Comparison of ENCODE assay signal across 19 mouse cellular contexts in the genomic region with DNA sequence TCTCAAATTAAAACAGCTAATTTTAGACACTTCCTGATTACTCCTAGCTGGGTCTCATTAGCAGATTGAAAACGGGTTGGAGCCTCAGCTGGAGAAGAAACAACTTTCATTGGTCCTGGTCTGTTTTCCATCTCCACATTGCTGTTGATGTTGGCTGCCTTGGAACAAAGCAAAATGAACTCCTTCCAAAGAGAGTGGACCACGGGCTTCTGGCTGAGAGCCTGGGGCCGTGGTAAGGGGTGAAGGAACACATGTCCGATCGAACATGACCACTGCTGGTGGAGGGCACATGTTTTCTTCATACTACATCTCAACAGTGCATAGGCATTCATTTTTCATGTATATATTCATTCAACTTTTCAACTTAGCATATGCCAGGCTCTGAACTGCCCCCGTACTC.
"Had no signal": no experiment of that assay in that cellular context is flagged by ENCODE, and none has a peak within 500 bp of the region (broad histone marks: within the 10 kb centered on the region; RNA-seq: fewer than 3 reads in every experiment).

No protein-coding gene starts in this region.

- H3K4me3 ChIP-seq: liver, embryonic 12.5 days; liver, embryonic 15.5 days; lung, embryonic 15.5 days; megakaryocyte, embryonic 14.5 days; midbrain, embryonic 10.5 days; midbrain, embryonic 13.5 days; myocyte; neural tube, embryonic 13.5 days; stomach, embryonic 15.5 days had no signal

- ATAC-seq: liver, embryonic 12.5 days; midbrain, embryonic 13.5 days; midbrain, embryonic 16.5 days had no signal

- H3K4me1 ChIP-seq: liver, embryonic 12.5 days; liver, embryonic 15.5 days; megakaryocyte, embryonic 14.5 days had no signal

- H3K9me3 ChIP-seq: liver, embryonic 12.5 days; liver, embryonic 15.5 days; lung, embryonic 15.5 days; megakaryocyte, embryonic 14.5 days; midbrain, embryonic 10.5 days; midbrain, embryonic 13.5 days; neural tube, embryonic 13.5 days; stomach, embryonic 15.5 days had no signal

- H3K4me2 ChIP-seq: liver, embryonic 12.5 days; liver, embryonic 15.5 days; lung, embryonic 15.5 days; midbrain, embryonic 13.5 days; neural tube, embryonic 13.5 days; stomach, embryonic 15.5 days had no signal

- H3K36me3 ChIP-seq: liver, embryonic 12.5 days; liver, embryonic 15.5 days; lung, embryonic 15.5 days; midbrain, embryonic 10.5 days; midbrain, embryonic 13.5 days; neural tube, embryonic 13.5 days; stomach, embryonic 15.5 days had no signal

- H3K9ac ChIP-seq: liver, embryonic 12.5 days; liver, embryonic 15.5 days; lung, embryonic 15.5 days; midbrain, embryonic 13.5 days; neural tube, embryonic 13.5 days; stomach, embryonic 15.5 days had no signal

- H3K27ac ChIP-seq: liver, embryonic 12.5 days; liver, embryonic 15.5 days; lung, embryonic 15.5 days; midbrain, embryonic 10.5 days; midbrain, embryonic 13.5 days; neural tube, embryonic 13.5 days; stomach, embryonic 15.5 days had no signal

- DNase-seq: kidney, adult 18-20 months; kidney, adult 9 months; kidney, postnatal 14 days; lung, adult 18-20 months; lung, postnatal 10 days; lung, postnatal 36 days; right cerebral cortex, postnatal 14 days; right cerebral cortex, postnatal 4 days; thymus, postnatal 25 days had no signal

- H3K27me3 ChIP-seq: liver, embryonic 12.5 days; liver, embryonic 15.5 days; lung, embryonic 15.5 days; stomach, embryonic 15.5 days had no signal
